Mouse (Mus musculus): ENCODE measurements at regions not wholly inside any gene's neighbourhood (a gene's known extent, or its start where the extent isn't known, plus 50 kb on each side); places are given as distances from the start of the nearest gene placed in this dataset.
A peak's percentile ranks its signal among the peaks of the same experiment; 100 is the strongest.

GRCm38 (mm10) chr10:37314746-37315430, 176.2 kb upstream of the Marcks start:
- peak; percentile 17 for DNase-seq

DNA sequence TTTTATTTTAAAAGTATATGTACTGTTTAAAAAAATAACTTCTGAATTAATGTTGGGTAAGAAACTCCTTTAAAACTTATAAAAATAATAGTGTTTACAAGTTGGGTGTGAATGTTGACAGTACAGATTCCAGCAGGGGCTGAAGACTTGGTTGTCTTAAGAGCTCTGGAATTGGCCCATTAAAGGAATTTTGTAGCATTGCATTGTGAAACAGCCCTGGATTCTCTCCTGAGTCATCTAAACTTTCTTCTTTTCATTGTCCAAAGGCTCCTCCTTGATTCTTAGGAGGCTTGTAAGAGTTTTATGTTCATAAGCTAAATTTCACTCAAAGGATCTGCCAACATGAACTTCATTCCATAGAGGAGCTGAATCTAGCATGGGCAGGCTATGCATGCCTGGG, 174.7 kb upstream of the Marcks start:
- no peak for DNase-seq

DNA sequence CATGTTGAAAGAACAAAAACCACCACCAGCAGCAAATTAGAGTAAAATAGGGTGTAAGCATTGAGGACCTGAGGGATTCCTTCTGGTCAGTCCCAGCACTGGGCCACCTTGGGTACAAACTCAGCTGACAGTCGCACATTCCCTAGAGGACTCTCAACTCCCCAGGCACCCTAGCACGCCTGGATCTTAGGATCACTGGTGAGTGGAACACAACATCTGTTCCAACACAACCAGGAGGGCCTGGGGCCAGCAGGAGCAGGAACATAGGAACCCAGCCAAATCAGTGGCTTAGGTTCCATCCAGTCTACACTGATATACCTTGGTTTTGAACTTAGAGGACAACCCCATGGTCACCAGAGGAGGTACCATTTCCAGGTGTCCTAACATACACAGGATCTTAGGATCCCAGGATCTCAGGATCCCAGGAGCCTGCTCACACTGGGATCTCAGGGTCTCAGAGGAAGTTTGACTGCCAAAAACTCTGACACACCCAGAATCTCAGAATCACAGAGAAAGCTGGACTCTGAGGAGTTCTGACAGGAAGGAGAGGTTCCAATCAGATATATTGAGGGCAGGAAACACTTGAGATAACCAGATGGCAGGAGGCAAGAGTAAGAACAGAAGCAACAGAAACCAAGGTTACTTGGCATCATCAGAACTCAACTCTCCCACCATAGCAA, 171.7 kb upstream of the Marcks start:
- no peak for DNase-seq

GRCm38 (mm10) chr10:37304656-37305055, 165.9 kb upstream of the Marcks start:
- no peak for DNase-seq

DNA sequence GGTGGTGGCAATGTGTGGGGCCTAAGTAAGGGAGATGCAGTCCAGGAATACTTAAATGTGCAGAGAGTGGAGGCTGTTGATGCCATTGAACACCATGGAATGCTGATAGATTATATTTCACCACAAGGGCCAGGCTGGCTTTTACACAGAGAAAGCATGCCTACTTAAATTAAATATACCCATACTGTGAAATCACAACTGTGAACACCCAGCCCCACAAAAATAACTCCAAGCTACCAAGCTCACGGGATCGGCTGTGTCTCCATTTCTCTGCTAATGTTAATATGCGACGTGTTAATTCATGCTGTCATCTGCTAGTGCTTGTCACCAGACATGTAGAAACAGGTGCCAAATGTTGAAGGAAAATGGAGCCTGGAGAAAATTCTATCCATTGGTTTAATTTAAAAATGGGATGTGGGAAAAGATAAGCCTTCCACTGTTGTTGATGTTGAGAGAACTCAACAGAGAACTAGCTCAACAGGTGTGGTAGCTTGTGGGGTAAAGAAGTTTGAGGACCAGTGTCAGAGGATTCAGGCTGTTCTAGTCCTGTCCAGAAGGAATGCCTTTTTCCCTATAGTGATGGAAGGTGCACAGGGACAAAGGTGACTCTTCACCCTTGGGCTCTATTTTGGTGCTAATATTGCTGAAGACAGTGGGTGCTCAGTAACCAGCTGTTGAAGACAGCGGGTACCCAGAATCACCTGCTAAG, 161.6 kb upstream of the Marcks start:
- no peak for DNase-seq

DNA sequence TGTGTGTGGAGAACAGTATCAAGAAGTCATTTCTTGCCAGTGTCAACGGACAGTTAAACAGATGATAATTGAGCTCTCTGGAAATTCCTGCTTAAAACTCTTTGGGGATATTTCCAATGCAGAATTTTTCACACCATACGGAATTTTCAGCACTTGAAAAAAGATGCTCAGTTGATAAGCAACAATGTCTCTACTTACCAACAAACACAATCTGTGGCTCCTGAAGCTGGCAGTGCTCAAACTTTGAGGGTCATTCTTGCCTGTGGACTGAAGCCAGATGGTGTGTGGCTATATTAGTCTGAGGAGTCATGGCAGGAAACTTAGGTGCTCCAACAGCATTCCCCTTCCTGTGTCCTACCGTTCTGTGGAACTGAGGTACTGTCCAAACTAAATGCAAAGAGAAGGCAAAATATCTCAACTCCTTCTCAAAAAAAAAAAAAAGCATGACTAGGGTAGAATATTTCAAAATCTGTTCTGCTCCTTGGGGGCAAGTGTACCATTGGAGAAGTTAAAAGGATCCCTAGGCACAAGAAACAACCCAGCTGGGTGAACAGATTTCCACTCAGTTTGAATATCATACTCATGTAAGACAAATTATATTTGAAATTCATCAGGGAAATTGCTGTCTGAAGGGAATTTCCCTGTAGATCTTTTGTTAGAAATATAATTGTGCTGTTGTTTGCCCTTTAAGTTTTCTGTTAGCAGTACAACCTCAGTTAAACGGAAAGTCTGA, 160.1 kb upstream of the Marcks start:
- DNase-seq, result no peak

- DNase-seq, result no peak
Measured at GRCm38 (mm10) chr10:37294231-37294630, 155.5 kb upstream of the Marcks start.

DNA sequence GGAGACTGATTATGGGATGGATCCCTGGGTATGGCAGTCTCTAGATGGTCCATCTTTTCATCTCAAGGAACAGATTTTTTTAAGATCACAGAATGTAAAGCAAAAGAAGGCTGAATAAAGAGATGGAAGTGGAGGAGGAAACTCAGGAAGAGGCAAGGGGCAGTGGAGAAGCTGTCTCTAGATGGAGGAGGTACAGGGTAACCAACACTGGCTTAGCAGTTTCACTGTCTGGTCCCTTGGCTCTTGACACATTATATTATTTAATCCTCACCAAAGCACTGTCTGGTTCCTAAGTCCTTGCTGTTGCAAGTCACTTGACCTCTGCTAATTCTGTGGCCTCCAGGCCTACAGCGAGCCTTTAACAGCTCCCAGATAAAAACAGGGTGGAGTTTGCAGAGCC, 154.6 kb upstream of the Marcks start:
- no peak for DNase-seq

DNA sequence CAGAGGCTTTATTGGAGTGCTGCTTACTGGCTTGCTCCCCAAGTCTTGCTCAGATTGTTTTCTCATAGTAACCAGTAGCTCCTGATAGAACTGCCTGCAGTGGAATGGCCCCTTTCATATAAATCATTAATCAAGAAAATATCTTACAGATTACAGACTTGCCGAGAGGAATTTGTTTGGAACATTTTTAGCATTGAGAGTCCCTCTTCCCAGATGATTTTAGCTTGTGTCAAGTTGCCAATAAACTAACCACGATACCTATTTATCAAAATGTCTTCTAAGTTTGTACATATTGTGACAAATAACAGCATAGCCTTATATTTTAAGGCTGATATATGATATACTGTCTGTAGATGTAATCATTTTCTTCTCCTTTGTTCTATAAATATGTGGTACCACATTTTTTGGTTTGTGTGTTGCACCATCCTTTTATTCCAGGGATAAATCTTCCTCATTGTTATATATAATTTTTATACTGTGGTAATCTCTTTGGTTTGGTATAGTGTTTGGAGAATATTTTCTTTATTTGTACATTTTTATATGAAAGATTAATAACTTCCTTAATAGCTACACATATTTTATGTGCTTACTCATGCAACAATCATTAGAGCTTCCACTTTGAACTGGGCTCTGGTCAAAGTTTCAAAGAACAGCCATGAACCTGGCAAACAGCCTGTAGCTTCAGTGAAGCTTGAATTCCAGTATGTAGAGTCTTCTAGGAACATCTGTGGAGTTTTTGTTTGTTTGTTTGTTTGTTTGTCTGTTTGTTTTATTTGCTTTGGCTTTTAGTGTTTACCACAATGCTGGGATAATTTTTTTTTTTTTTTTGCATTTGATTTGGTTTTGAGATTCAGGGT, 153.1 kb upstream of the Marcks start:
- peak; percentile 47 for DNase-seq

GRCm38 (mm10) chr10:37289964-37290704, 151.4 kb upstream of the Marcks start:
- DNase-seq, result no peak

DNA sequence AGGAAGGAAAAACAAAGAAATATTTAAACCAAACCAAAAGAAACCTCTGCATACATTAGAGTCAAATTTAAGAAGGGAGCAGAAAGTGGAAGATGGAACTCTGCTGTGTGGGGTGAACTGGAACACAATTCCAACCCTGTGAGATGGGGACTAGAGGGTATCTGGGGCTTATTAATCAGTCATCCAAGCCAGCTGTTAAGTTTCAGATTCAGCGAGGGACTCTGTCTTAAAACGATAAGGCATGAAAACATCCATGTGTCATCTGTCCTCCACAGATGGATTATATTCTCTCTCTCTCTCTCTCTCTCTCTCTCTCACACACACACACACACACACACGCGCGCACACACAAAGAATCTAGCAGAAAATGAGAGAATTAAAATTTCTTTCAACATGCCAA, 147.6 kb upstream of the Marcks start:
- DNase-seq, result peak; percentile 16

- no peak for DNase-seq
Measured at GRCm38 (mm10) chr10:37282951-37283350, 144.2 kb upstream of the Marcks start.

DNA sequence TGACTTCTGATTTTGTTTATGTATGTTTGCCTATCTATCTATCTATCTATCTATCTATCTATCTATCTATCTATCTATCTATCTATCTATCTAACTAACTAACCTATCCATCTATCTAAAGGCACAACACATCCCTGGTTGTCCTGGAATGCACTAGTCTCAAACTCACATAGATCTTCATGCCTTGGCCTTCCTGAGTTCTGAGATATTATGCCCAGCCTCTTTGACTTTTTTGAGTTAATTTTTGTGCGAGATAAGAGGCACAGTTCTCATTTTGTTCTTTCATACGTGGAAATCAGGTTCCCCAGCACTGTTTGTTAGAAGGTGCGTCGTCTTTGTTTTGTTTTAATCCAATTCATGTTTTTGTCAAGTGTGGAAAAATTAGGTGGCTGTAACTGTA, 142.1 kb upstream of the Marcks start:
- DNase-seq, result no peak

- no peak for DNase-seq
Measured at GRCm38 (mm10) chr10:37280150-37280820, 141.6 kb upstream of the Marcks start.

DNA sequence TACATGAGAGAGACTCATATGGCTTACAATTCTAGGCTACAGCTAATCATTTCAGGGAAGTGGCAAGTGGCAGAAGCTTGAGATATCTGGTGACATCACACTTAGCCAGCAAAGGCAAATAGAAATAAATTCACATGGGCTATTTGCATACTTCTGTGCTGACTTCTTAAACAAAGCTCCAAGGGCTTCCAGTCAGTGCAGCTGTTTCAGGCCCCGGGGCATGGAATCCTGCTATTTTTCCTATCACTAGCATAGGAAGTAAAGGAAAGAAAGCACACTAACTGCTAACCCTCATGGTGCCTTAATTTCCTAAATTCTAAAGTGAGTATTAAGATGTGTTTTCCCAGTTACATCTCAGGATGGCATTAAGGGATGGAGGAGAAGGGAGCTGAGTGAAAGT, 140.6 kb upstream of the Marcks start:
- no peak for DNase-seq

GRCm38 (mm10) chr10:37275857-37276256, 137.1 kb upstream of the Marcks start:
- DNase-seq, result no peak

DNA sequence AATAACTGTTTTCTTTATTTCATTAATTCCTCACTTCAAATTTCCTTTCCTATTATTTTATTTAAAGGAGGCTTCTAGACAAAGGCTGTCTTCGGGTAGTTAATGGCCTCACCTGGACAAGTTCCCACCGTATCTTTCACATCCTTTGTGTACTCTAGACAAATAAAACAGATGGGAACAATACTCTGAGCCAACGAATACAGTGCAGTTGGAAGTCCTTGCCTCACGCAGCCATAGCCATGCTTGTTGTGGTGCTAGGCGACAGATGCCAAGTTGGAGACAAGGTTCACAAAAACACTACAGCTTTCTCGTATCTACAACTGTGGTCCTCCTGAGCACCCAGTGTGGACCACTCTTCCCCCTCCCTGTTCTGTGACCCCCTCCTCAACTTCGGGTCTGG, 136.6 kb upstream of the Marcks start:
- DNase-seq, result no peak

GRCm38 (mm10) chr10:37271967-37272366, 133.2 kb upstream of the Marcks start:
- no peak for DNase-seq

DNA sequence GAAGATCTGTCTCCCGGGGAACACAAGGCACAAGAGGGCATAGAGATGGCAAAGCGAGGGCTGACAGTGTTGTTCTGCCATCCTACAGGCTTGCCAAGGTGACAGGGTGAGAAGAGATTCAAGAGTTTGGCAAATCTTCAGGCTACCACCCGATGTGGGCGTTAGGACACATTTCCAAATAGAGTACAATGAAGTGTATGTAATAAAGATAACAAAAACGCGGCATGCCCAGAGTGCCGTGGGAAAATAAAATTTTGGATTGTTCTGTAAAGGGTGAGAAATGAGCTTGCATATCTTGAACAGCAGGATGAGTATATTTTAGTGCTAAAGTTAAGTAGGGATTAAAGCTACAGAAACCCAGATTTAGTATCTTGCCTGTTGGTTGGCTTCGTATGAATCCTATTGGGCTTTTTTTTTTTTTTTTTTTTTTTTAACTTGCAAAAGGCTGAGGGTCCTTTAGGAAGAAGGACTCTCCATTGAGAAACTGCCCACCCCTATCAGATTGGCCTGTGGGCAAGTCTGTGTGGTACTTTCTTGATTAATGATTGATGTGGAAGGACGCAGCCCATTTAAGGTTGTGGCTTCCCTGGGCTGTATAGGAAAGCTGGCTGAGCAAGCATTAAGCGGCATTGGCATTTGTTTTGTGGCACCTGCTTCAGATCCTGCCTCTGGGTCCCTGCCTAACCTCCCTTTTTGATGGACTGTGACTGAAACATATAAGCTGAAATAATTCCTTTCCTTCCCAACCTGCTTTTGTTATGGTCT, 131.7 kb upstream of the Marcks start:
- DNase-seq, result no peak

- DNase-seq, result no peak
Measured at GRCm38 (mm10) chr10:37266909-37267308, 128.2 kb upstream of the Marcks start.
